Mouse (Mus musculus): Measurements from ENCODE around the gene Gm20388. TPM values are rescaled to one million over a fixed set of nuclear protein-coding genes. Genes with fewer than 3 reads are reported as not detected.

The Gm20388 gene
- polyA plus RNA-seq, 1 experiment from 2014 or later = not detected

DNA sequence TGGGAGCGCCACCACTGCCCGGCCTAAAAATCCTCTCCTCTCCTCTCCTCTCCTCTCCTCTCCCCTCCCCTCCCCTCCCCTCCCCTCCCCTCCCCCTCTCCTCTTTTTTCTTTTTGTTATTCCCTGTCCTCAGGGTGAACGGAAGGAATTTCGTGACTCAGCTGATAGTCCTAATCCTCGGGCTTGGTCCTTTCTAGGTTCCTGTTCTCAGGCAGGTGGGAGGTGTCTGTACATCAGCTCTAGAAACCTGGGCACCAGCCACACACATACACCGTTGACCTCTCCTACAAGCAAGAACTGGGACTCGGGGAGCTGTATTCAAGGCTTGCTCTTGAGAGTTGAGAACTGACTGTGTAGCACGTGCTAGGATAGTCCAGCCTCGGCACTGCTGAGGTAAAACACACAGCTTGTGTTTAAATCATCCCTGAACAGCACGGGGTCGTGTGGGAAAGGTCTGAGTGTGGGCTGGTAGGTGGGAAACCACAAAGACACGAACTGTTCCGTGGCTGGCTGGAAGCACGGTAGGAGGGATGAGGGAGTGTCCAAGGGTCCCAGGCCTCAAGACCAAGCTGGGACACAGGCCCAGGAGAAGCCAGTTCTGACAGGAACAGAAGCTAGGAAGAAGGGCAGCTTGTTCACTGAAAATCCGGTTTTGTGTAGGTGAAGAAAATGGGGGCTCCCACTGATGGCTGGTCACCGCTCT is 620.5 kb downstream of the Gm20388 start:
- WGBS = 55% methylated on average over 16 of the region's 16 CpGs
- Histone ChIP-seq H3K27me3 (ENCODE audit: control insufficient read depth, insufficient read depth, low read length) (no peaks in the 10 kb centered on the region), H3K27ac (ENCODE audit: low read depth, low read length) (no peak overlapping the region), H3K4me1 (ENCODE audit: control insufficient read depth, insufficient read depth, low read length) (peaks cover 75% of the 10 kb centered on the region), H3K9ac (ENCODE audit: low read depth, low read length) (no peak overlapping the region), H3K4me3 (ENCODE audit: low read length) (no peak overlapping the region), H3K36me3 (ENCODE audit: control insufficient read depth, insufficient read depth, low read length) (no peaks in the 10 kb centered on the region), H3K4me2 (replicated peaks; ENCODE audit: low read depth, low read length) (no peak overlapping the region), H3K9me3 (ENCODE audit: control insufficient read depth, low read length) (no peaks in the 10 kb centered on the region)
- ATAC-seq (ENCODE audit: low FRiP score, low TSS enrichment) = no peak

DNA sequence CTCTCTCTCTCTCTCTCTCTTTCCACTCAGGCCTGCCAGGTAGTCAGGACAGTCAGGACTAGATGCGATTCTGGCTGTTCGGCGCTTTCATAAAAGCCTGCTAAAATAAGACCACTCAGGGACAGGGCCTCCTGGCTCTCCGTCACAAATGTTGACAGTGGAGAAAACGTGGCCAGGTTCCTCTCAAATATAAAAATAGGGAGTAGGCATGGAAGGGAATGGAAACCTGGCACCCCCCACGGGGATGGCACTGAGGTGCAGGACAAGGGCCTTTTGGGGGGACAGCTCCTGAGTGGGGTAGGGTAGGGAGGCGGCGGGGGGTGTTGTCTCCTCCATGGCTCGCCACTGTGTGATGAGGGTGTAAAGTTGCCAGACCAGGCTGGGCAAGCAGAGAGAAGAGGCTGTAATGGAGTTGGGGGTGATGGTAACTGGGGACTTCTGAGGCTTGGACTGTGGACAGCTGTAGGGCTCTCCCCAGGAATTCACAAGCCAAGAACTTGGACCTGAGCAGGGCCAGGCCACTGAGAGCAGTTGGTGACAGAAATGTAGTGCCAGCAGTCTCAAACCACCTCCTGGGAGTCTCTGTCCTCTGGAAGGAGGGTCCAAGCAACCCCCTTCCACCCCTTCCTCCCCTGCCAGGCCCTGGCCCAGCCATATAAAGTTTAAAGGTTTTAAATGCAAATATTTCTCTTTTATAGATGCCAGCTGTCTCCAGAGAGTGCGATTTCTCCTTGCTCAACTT is 621.3 kb downstream of the Gm20388 start:
- Histone ChIP-seq H3K9me3 (ENCODE audit: control insufficient read depth, low read length) (no peaks in the 10 kb centered on the region), H3K4me2 (replicated peaks; ENCODE audit: low read depth, low read length) (peak overlapping the region; percentile 38), H3K9ac (ENCODE audit: low read depth, low read length) (no peak overlapping the region), H3K27ac (ENCODE audit: low read depth, low read length) (peak overlapping the region; percentile 67; the same call in 1 of the 2 replicates), H3K27me3 (ENCODE audit: control insufficient read depth, insufficient read depth, low read length) (no peaks in the 10 kb centered on the region), H3K36me3 (ENCODE audit: control insufficient read depth, insufficient read depth, low read length) (no peaks in the 10 kb centered on the region), H3K4me3 (ENCODE audit: low read length) (no peak overlapping the region), H3K4me1 (ENCODE audit: control insufficient read depth, insufficient read depth, low read length) (peaks cover 75% of the 10 kb centered on the region)
- no peak for ATAC-seq (ENCODE audit: low FRiP score, low TSS enrichment)
- WGBS = 53% methylated on average over 10 of the region's 10 CpGs

DNA sequence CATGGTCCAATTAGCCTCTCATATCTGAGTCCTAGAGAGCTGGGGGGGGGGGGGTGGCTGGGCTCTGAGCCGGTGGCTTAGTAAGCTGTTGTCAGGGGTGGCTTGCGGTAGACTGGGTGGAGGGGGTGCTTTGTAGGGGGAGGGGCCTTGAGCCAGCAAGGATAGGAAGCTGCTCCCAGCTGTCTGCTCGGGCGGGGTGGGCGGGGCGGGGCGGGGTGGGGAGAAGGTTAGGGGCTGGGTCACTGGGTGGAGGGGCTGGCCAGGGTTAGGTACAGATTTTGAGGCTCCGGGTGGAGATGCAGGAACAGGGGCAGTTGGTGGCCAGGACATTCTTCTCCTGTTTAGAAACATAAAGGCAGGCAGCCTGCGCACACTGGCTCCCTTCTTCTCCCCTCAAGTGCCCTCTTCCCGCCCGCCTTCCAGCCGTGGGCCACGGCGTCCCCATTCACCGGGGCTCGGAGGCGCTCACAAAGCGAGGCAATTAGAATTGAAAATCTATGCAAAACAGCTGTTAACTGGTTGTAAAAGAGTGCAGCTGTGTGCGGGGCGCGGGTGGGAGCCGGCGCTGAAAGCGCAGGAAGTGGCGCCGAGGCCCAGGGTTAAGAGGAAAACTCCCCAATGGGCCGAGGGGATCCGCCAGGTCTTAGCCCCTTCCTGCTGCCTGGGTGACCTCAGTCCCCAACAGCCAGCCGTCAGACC is 622.0 kb downstream of the Gm20388 start:
- Histone ChIP-seq H3K9me3 (ENCODE audit: control insufficient read depth, low read length) (no peaks in the 10 kb centered on the region), H3K4me2 (replicated peaks; ENCODE audit: low read depth, low read length) (peak overlapping the region; percentile 38), H3K4me3 (ENCODE audit: low read length) (no peak overlapping the region), H3K27ac (ENCODE audit: low read depth, low read length) (peak overlapping the region; percentile 67; the same call in 1 of the 2 replicates), H3K9ac (ENCODE audit: low read depth, low read length) (peak overlapping the region; percentile 28), H3K27me3 (ENCODE audit: control insufficient read depth, insufficient read depth, low read length) (no peaks in the 10 kb centered on the region), H3K36me3 (ENCODE audit: control insufficient read depth, insufficient read depth, low read length) (no peaks in the 10 kb centered on the region), H3K4me1 (ENCODE audit: control insufficient read depth, insufficient read depth, low read length) (peaks cover 72% of the 10 kb centered on the region)
- ATAC-seq (ENCODE audit: low FRiP score, low TSS enrichment) = no peak
- WGBS = 4% methylated on average over 29 of the region's 29 CpGs

DNA sequence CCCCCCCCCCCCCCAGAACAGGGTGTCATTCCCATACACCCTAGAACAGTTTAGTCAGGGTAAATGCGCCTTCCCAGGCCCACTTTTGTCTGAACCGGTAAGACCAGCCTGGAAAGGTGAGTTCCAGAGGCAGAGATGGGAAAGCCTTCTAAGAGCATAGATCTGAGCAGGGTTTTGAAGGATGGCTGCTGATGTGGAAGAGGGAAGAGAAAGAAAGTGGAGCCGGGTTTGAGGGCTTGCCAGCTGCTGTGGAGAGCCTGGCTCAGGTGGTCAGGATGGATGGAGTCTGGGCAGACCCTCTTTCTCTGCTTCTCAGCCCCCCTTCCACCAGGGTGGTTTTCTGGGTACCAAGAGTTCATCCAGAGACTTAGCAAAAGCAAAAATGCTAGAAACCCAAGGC is 622.7 kb downstream of the Gm20388 start:
- Histone ChIP-seq H3K4me3 (ENCODE audit: low read length) (no peak overlapping the region), H3K27ac (ENCODE audit: low read depth, low read length) (no peak overlapping the region)

DNA sequence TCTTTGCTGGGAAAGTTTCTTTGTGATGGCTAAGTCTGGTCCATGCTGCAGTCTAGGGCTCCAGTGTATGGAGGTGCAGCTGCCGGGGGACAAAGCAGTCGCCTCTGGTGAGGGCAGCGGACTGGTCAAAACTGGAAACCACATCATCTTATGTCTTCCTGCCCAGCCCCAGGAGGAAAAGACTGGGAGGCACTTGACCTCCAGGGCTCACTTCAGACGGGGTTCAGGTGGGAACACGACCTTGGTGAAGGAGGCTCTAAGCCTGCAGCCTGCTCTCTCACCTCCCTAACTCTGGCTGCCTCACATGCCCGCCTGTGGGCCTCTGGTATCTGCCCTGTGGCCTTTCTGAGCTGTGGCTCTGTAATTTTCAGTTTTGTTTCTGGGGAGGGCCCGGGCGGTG is 623.4 kb downstream of the Gm20388 start:
- no peak overlapping the region for H3K4me2 ChIP-seq (replicated peaks; ENCODE audit: low read depth, low read length)
- peaks cover 71% of the 10 kb centered on the region for H3K4me1 ChIP-seq (ENCODE audit: control insufficient read depth, insufficient read depth, low read length)
- no peaks in the 10 kb centered on the region for H3K9me3 ChIP-seq (ENCODE audit: control insufficient read depth, low read length)
- H3K27ac ChIP-seq (ENCODE audit: low read depth, low read length) = no peak overlapping the region
- H3K4me3 ChIP-seq (ENCODE audit: low read length) = no peak overlapping the region
- H3K27me3 ChIP-seq (ENCODE audit: control insufficient read depth, insufficient read depth, low read length) = no peaks in the 10 kb centered on the region
- no peaks in the 10 kb centered on the region for H3K36me3 ChIP-seq (ENCODE audit: control insufficient read depth, insufficient read depth, low read length)
- ATAC-seq (ENCODE audit: low FRiP score, low TSS enrichment) = no peak
- WGBS = 34% methylated on average over 8 of the region's 8 CpGs
- no peak overlapping the region for H3K9ac ChIP-seq (ENCODE audit: low read depth, low read length)

More for the DNA sequence above, 622.7 kb downstream of the Gm20388 start:
- Histone ChIP-seq H3K36me3 (ENCODE audit: control insufficient read depth, insufficient read depth, low read length) (no peaks in the 10 kb centered on the region), H3K9ac (ENCODE audit: low read depth, low read length) (no peak overlapping the region), H3K9me3 (ENCODE audit: control insufficient read depth, low read length) (no peaks in the 10 kb centered on the region), H3K27me3 (ENCODE audit: control insufficient read depth, insufficient read depth, low read length) (no peaks in the 10 kb centered on the region), H3K4me1 (ENCODE audit: control insufficient read depth, insufficient read depth, low read length) (peaks cover 72% of the 10 kb centered on the region), H3K4me2 (replicated peaks; ENCODE audit: low read depth, low read length) (peak overlapping the region; percentile 38)
- ATAC-seq (ENCODE audit: low FRiP score, low TSS enrichment) = no peak
- 33% methylated on average over 3 of the region's 3 CpGs for WGBS

DNA sequence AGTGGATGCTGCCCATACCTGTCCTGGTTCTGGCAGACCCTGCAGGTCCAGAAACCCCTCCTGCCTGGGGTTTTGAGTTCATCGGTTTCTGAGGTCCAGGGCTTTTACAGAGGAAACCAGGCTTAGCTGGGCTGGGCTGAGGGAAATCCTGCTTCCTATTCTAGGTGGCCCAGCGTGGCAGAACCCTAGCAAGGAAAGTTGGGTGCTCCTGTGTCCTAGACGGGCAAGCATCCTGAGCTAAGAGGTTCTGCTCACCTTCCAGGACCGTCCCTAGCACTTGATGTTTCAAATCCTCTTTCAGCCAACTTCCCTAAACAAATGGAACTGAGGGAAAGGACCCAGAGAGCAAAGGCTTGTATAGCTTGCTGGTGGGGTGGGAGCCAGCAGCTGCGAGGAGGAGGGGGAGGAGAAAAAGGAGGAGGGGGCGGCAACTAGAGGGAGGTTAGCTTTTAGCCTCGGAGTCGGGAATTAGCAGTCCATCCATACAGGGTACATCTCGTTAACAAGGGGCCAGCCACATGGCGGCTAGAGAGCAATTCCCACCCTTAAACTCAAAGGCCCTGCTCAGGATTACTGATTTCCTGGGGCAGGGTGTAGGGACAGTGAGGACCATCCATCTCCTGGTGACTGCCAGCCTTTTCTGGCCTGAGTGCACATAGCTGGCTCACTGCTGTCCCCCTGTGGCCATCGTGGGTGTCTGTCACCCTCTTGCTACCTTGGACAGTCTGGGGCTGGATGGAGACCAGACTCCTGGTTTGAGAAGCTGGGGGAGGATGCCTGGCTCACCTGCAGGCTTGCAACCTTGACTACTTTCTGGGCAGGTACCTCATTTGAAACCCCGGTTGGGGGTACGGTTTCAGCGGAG is 624.1 kb downstream of the Gm20388 start:
- peaks cover 75% of the 10 kb centered on the region for H3K4me1 ChIP-seq (ENCODE audit: control insufficient read depth, insufficient read depth, low read length)
- H3K9ac ChIP-seq (ENCODE audit: low read depth, low read length) = no peak overlapping the region
- 12% methylated on average over 14 of the region's 14 CpGs for WGBS
- H3K27ac ChIP-seq (ENCODE audit: low read depth, low read length) = no peak overlapping the region
- no peaks in the 10 kb centered on the region for H3K9me3 ChIP-seq (ENCODE audit: control insufficient read depth, low read length)
- peak; percentile 65 for ATAC-seq (ENCODE audit: low FRiP score, low TSS enrichment)
- 0 out of 2 replicates have a peak overlapping the region, but pooled peaks have one; percentile 99 for H3K4me2 ChIP-seq (replicated peaks; ENCODE audit: low read depth, low read length)
- no peak overlapping the region for H3K4me3 ChIP-seq (ENCODE audit: low read length)
- no peaks in the 10 kb centered on the region for H3K36me3 ChIP-seq (ENCODE audit: control insufficient read depth, insufficient read depth, low read length)
- no peaks in the 10 kb centered on the region for H3K27me3 ChIP-seq (ENCODE audit: control insufficient read depth, insufficient read depth, low read length)

DNA sequence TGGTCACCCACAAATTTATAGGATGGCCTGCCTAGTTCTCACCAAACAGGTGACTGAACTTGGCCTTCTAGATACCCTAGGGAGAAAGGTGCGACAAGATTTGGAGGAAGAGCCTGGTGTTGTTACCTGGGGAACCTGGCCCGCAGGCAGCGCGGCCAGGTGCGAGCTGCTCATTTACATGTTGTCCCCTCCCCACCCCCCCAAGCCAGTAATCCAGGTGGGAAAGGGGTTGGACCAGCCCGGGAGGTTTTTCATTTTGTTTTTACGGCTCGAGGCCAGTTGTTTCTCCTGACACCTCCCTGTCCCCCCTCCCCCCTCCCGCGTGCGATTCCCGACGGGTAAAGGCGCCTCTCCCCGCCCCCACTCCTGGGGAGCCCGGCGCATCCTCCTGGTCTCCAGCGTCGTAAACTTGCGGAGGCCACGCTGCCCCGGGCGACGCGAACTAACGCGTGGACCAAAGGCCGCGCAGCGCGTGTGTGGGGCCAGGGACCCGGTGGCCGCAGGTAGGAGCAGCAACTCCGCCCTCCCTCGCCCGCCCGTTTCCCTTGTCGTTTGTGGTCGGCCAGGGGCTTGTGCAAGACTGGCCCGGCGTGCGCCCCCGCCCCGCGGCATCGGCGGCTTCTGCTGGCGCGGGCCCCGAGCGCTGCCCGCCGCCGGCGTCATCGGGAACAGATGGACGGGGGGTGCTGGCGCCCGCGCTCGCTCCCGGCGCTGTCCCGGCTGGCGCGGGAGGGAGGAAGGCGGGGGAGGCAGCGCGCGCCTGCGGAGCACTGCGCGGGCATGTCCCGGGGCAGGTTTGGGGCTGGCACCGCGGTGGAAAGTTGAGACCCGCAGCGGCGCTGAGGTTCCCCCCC is 625.0 kb downstream of the Gm20388 start:
- Histone ChIP-seq H3K4me2 (replicated peaks; ENCODE audit: low read depth, low read length) (peak overlapping the region; percentile 99), H3K4me3 (ENCODE audit: low read length) (peak overlapping the region; percentile 56), H3K36me3 (ENCODE audit: control insufficient read depth, insufficient read depth, low read length) (no peaks in the 10 kb centered on the region), H3K9ac (ENCODE audit: low read depth, low read length) (peak overlapping the region; percentile 61), H3K27me3 (ENCODE audit: control insufficient read depth, insufficient read depth, low read length) (no peaks in the 10 kb centered on the region), H3K27ac (ENCODE audit: low read depth, low read length) (no peak overlapping the region; the same call in 1 of the 2 replicates), H3K9me3 (ENCODE audit: control insufficient read depth, low read length) (no peaks in the 10 kb centered on the region), H3K4me1 (ENCODE audit: control insufficient read depth, insufficient read depth, low read length) (peaks cover 83% of the 10 kb centered on the region)
- under 1% methylated on average over 70 of the region's 79 CpGs for WGBS
- no peak for ATAC-seq (ENCODE audit: low FRiP score, low TSS enrichment)
